Mouse (Mus musculus) spleen, postnatal 14 days (tissue): ENCODE results near the gene Slc25a22.
A peak's percentile ranks its signal among the peaks of the same experiment; 100 is the strongest.
"Not testable (repeated sequence)": the region's sequence is repeated elsewhere in the genome, so short reads cannot be mapped to it uniquely, and the experiment has no call there.

Source experiments
- DNase-seq, 2 experiments: peaks; one replicate each; pipeline ENCODE4 v3.0.0; 2021 to 2022; ENCODE audit warnings: low spot score in 2 of 2

Slc25a22 gene

DNA sequence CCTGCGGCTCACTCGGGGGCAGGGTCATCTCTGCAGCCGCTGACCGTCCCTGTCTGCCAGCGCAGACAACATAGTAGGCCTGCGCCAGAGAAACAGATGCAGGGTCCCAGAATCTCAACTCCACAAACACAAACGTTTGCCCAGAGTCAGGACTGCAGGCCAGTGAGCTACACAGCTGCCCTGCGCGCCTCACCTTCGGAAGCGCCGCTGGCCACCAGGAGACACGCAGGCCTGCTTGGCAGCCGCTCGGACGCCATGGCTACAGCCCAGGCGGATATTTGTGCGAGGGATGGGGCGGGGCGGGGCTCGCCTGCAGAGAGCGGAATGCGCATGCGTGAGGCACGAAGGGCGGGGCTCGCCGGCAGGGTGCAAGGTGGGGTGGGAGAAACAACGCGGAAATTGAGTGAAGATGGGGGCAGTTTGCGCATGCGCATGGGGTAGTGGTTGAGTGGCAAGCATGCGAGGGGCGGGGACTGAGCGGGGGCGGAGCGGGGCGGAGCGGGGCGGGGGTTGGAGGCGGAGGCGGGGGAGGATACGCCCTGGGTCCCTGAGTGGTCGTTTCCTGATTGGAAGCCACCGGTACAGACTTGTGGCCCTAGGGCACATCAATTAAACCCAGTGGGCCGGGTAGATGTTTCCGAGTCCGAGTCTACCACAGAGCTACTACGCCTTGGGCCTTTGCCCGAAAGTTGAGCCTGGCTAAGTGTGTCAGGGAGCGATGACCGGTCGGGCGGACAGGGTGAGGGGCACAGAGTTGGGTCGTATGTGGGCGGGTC lies 23.7 kb downstream of the Slc25a22 start, which contains the start of gene Gatd1:
Gene Gatd1, minus strand, starts transcription at position 328 of the 776 bp plus-strand sequence.
- peak; percentile 99 to 100 for DNase-seq

DNA sequence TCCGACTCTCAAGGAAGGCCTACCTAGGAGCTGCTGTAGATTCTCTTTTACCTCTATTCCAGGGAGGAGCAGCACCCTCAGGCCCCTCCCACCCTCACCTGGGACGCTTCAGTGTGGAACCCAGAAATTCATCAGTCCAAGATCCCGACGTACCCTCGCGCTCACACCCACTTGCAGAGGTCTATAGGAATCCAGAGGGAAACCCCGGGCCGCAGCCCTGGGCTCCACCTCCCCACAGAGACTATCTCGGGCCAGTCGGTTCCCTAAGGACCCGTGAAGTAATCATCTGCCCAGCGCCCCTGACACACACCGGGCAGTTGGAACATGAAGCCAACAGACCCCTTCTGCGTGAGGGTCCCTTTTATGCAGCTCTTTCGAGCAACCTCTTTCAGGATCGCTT lies 24.4 kb downstream of the Slc25a22 start:
- DNase-seq: no peak

DNA sequence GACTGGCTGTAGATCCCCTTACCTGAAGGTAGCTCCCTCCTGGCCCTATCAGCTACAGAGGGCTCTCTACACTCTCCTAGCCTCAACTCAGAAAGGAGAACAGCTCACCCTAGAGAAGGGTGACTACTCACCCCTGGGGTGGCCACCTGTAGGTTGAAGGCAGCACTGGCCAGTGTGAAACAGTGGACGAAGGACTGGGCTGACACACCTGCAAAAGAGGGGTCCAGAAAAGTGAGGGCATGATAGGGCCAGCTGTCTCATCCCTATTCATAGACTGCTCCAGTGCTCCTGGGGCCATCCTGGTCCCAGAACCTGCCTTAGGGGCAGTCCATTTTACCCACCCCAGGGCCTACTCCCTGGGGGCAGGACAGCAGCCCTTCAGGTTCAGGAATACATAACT lies 26.0 kb downstream of the Slc25a22 start:
- DNase-seq: no peak

DNA sequence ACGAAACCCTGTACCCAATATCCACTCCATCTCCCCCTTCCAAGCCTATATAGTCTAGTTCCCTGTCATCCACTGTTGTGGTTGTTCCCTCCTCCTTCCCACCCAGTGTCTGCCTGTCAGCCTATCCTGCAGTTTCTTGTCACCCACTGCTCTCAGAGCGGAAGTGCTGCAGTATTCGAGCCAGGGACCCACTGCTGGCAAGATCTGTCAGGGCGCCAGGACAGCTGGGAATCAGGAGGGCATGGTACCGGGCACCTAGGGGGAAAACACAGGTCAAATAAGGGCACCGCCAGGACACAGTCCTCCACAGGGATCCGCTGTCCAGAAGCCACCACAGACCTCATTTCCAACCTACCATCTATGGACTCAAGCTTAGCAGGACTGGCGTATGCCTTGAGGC lies 27.1 kb downstream of the Slc25a22 start:
- no peak for DNase-seq

DNA sequence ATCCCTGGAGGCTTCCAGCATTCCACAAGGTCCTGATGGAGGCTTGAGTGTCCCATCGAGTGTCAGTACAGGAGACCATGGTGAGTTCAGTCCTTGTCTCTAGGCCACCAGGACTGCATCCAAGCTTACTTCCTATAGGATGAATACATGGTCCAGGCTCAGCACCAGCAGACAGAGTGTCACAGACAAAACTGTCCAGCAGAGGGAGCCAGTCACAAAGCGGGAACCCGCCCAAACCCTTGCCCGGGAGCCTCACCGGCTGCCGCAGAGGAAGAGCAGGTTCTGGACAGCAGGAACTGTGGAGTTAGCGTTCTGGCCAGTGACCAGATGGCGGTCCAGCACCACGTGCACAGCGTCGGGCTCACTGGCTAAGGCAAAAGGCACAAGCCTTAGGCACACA lies 28.9 kb downstream of the Slc25a22 start:
- peak; percentile 74 to 84 for DNase-seq

DNA sequence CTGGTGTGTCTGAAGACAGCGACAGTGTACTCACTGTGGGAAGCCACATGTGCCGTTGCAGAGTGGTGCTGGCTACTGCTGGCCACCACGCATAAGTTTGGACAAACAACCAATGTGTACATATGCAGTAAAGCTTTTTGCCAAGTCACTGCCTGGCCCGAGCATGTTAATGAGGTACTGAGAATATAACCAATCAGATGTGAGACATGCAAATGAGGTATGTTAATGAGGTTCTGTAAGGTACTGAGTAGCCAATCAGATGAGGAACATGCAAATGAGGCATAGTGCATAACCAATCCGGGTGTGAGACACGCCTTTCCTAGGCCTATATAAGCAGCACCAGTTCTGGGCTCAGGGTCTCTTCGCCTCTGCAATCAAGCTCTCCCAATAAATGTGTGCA lies 30.0 kb downstream of the Slc25a22 start:
- not testable (repeated sequence) for DNase-seq

DNA sequence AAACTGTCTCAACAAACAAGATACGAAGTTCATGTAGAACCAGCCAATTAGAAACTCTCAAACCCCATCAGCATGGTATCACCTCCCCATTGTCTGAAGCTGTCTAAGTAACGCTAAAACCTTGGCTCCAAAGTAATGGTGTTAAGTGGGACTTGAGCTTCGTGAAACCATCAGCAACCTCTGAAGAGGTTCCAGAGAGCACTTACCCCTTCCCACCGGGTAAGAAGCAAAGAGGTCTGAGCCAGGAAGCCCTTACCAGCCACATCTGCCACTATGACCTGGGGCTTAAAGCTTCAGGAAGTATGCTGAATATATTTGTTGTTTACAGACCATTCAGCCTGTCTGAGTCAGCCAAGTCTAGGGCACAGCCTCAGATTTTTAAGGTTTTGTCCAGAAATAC lies 32.2 kb downstream of the Slc25a22 start:
- DNase-seq: no peak

DNA sequence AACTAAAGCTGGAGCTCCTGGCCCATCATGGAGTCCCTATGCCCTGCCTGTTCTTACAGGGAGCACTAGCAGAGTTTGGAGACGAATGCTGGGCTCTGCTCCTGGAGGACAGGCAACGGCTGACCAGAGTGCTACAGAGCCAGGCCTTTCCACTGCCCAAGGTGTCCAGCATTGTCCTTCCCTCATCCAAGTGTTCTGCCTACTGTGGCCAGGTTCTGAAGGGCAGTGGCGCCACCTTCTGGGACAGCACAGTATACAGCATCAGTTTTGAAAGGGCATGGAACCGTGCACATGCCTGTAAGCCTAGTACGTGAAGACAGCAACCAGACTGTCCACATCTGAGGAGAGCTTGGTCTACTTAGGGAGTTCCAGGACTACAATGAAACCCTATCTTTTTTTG lies 34.4 kb downstream of the Slc25a22 start:
- peak; percentile 39 to 56 for DNase-seq

DNA sequence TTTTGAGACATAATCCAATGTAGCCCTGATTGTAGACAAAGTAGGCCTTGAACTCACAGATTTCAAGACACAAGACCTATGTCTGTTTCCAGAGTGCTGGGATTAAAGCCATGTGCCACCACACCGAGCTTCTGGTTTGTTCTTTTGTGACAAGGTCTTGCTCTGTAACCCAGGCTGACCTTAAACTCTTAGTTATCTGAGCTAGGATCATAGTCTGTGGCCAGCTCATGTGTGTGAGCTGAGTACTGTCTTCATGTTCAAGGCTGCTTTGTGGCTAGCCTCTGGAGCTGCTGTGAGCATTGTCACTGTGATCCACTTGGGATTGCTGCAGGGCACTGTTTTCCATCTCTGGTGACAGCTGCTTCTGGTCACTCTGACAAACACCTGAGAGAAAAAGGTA lies 42.3 kb downstream of the Slc25a22 start:
- no peak for DNase-seq

DNA sequence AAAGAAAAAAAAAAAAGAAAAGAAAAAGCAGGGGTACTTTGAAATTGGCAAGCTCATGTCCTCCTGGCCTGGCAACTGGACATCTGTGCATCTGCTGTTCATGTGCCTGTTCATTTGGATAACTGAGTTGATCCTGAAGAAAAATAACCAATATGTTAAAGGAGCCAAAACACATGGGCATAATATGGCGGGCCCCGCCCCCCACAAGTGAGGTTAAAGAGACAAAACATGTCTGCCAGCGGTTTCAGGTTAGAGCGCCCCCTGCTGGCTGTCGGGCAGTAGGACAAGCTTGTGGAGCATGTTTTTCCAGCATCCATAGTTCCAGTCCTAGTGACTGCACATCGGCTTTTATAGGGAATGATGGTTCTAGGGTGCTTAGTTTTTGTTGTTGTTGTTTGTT lies 42.9 kb downstream of the Slc25a22 start:
- DNase-seq: peak; percentile 63 to 80

DNA sequence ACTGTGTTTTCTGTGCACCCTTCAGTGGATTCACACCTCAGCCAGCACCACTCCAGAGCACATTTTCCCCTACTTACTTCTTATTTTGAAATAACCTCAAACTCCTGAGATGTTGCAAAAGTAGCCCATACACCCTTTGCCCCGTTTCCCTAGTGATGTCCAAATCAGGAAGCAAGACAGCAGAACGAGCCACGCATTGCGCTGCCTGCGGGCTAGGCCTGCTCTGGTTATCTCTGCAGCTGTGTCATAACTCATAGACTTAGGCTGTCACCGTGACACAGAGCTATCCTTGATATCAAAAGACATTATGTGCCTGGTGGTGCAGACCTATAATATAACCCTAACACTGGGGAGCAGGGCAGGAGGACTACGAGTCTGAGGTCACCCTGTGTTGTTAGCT lies 43.5 kb downstream of the Slc25a22 start:
- no peak for DNase-seq

DNA sequence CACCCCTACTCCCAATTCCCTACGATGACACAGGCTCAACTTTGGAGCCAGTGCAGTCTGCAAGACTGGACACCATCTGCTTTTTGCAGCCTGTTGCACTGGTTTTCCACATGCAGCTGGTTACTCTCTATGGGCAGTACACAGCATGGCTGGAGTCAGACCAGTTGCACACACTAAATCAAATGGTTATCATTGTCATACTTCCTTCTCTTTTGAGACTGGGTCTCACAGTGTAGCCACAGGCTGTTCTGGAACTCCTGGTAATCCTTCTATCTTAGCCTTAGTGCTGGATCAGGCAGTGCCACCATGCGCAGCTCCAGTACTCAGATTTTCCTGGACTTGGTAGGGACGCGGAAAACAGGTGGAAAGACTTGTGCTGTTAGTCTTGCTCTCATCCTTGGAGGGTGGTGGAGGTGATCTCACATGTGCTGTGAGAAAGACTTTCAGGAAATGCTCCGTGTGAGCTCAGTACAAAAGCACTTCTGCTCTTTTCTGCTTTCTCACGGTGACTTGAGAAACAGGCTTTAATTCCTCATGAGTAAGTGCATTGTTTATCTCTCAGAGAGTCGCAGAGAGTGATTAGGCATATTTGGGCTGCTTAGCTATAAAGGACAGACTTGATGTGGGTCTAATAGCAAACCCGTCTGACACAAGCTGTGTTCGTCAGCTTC lies 45.0 kb downstream of the Slc25a22 start:
- DNase-seq: no peak

DNA sequence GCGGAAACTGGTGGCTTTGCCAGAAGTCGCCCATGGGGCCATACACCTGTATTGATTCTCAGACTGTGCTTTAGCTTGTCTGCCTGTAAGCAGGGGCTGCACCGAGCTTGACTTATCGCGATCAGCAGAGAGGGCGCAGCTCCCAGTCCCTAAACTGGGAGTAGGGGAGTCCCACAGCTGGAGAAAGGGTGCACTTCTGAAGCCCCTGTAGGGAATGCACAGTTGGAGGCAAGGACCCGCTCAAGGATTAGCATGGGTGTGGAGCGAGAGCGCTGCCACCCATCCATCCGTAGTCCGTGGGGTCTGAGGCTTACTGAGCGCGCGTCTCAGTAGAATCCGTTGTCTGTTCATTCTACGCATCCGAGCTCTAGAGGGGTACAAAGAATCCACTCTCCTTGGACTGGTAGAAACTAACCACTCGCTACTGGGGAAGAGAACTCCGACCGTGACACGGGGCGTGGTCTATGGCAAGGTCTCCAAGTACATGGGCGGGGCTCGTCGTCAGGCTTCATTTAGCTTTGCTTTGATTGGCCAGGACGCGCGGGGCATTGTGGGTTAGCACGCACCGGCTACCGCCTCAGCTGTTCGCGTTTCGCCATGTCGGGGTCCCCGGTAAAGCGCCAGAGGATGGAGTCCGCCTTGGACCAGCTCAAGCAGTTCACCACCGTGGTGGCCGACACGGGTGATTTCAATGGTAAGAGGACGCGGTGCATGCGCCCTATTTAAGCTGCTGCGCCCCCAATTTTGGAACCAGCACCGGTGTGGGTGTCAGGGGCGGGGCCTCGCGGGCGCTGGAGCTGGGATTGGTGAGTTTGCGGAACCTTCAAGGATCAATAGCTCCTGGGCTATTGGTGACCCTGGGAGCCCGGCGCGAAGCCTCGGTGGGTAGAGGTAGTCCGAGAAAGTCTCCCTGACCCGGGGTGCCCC lies 45.8 kb downstream of the Slc25a22 start, which contains the start of gene Taldo1:
Gene Taldo1, plus strand, starts transcription at position 575 of the 927 bp plus-strand sequence.
- peak; percentile 95 to 96 for DNase-seq

DNA sequence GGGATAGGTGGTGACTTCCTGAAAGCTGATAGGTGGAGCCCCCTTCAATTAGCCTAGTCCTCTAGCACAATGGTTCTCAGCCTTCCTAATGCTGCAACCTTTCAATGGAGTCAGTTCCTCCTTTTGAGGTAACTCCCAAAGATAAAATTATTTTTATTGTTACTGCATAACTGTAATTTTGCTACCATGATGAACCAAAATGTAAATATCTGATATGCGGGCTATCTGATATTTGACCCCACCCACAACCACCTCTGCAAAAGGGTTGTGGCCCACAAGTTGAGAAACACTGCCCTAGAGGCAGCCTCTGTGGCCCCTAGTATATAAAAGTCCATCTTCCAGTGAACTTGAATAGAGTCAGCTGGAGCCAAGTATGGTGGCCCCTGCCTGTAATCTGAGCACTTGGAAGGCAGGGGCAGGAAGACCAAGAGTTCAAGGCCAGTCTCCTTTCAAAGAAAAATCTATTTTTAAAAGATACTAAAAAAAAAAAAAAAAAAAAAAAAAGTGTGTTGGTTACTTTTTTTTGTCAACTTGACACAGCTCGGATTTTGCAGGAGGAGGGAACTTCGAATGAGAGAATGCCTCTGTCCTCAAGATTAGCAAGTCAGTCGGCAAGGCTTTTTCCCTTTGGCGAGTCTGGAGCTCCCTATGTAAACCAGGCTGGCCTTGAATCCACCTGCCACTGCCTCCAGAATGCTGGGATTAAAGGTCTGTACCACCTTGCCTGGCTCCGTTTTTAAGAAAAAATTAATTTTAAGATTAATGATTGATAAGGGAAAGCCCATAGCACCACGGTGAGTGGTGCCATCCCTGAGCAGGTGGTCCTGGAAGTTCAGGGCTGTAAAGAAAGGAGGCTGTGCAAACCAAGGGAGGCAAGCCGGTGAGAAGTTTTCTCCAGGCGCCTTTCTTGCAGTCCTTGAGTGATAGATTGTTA lies 47.1 kb downstream of the Slc25a22 start:
- no peak for DNase-seq

DNA sequence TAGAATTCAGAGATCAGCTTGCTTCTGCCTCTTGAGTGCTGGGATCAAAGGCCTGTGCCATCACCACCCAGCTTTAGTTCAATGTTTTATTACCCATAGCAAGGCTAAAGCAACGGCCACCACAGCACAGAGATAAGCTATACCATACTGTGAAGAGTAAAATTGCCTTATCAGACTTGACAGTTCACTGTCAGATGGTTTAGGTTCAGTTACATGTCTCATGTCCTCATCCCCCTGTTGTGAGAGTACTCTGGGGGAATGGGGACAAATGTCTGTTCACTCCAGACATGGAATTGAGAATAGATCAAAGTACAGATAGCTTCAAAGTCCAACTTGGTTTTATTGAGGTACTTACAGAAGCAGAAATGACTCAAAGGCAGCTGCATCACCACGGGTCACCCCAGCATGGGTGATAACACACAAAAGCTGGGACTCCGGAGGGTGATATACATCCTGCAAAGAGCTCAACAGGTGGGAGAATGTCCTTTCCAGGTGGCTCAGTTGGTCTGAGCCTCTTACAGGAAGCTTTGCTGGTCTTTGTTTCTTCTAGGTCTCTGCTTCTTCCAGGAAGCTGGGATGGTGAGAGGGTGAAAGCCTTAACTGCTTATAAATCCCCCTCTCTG lies 49.1 kb downstream of the Slc25a22 start:
- DNase-seq: no peak

DNA sequence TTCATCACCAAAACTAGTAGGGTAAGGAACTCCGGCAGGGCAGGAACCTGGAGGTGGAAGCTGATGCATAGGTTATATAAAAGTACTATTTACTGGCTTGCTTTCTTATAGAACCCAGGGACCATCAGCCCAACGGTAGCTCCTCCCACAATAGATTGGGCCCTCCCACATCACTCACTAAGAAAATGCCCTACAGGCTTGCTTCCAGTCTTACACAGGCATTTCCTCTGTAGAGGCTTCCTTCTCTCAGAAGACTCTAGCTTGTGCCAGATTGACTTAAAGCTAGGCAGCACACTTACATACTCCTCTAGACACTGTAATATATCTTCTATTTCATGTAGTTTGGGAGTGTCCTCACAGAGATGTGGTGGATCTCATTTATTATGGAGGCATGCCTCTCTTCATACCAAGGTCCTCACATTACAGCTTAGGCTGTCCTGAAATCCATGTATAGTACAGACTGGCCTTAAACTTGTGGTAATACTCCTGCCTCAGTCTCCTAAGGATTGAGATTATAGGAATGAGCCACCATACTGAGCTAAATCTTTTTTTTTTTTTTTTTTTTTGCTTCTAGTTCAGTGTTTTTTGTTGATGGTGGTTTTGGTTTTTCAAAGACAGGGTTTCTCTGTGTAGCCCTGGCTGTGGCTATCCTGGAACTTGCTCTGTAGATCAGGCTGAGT lies 49.7 kb downstream of the Slc25a22 start:
- no peak for DNase-seq

DNA sequence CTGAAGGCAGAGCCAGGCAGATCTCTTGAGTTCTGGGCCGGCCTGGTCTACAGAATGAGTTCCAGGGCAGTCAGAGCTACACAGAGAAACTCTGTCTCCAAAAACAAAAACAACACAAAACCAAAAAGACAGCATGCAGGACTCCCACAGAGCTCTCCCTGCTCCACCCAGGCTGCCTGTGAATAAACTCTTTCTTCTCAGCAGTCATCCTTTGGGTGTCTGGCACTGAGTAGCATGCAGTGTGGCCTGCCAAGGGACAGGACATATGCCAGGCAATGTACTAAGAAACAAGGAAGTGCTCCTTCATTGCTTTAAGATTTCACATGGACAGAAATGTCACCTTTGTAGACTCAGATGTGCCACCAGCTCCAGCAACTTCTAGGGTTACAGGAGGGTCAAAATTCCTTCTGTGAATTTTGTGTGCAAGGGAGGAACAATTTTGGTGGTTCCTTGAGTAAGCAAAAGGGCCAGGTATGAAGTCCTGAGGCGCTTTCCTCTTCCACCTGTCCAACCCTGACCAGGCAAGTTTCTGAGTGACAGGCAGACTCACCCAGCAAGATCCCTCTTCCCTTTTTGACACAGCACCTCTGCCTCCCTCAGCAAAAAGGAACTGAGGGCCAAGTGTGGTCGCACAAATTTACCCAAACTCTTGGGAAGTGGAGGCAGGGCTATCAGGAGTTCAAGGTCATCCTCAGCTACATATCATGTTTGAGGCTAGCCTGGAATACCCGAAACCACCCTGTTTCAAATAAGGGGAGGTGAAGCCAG lies 56.4 kb downstream of the Slc25a22 start:
- DNase-seq: no peak
